Mouse (Mus musculus): ENCODE measurements at regions not wholly inside any gene's neighbourhood (a gene's known extent, or its start where the extent isn't known, plus 50 kb on each side); places are given as distances from the start of the nearest gene placed in this dataset.

DNA sequence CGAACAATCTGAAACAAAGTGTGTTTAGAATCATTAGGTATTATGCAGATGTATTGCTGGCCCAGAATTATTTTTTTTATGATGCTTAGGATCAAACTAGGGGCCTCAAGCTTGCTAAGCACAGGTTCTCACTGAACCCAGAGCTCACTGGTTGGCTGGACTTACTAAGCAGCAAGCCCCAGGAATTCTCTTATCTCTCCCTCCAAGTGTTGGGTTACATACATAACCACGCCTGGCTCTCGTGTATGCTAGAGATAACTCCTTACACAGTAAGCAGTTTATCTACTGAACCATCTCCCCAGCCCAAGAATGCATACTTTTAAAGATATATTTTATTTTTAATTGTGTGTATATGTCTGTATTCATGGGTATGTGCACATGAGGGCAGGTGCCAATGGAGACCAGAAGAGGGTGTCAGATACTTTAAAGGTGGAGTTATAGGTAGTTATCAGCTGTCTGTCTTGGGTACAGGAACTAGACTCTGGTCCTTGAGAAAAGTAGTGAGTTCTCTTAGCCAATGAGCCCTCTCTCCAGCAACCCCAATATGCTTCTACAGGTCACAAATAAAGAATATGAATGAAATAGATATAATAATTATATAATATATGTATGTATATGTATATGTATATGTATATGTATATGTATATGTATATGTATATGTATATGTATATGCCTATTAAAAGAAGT, 86.0 kb upstream of the Xpo1 start:
- Histone ChIP-seq H3K4me1 (replicated peaks; ENCODE audit: insufficient read depth, low read length) (no peaks in the 10 kb centered on the region), H3K27me3 (ENCODE audit: insufficient read depth, low read length) (no peaks in the 10 kb centered on the region), H3K36me3 (ENCODE audit: insufficient read depth, low read length) (no peaks in the 10 kb centered on the region), H3K27ac (no peak overlapping the region), H3K9ac (ENCODE audit: low read depth, low read length) (no peak overlapping the region), H3K9me3 (replicated peaks; ENCODE audit: low read length) (no peaks in the 10 kb centered on the region), H3K4me3 (replicated peaks; ENCODE audit: low read depth, low read length) (no peak overlapping the region), H3K4me2 (ENCODE audit: low read length) (no peak overlapping the region)
- TF ChIP-seq CTCF (IDR thresholded peaks at IDR 0.05; ENCODE audit: low read depth): no peak
- ATAC-seq (replicated peaks; ENCODE audit: low FRiP score, low read depth) (no peak), DNase-seq (ENCODE audit: low spot score) (no peak)
- WGBS: 64% methylated on average over 3 of the region's 3 CpGs

DNA sequence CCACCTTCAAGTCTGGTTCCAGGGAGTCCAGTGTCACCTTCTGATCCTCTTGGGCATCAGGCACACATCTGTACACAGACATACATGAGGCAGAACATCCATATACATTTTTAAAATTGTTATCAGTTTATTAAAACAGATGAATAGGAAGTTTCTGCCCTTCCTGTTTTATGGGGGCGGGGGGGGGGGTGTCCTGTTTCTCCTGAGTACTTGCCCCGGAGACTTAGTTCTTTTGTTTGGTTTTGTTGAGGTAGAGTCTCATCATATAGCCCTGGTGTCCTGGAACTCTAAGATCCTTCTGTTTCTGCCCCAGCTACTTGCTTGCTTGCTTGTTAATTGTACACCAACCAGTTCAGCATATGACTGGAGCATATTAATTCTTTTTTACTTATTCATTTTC, 85.0 kb upstream of the Xpo1 start:
- no peak overlapping the region for H3K9ac ChIP-seq (ENCODE audit: low read depth, low read length)
- ATAC-seq (replicated peaks; ENCODE audit: low FRiP score, low read depth) (no peak), DNase-seq (ENCODE audit: low spot score) (no peak)
- H3K27me3 ChIP-seq (ENCODE audit: insufficient read depth, low read length): no peaks in the 10 kb centered on the region
- H3K36me3 ChIP-seq (ENCODE audit: insufficient read depth, low read length): no peaks in the 10 kb centered on the region
- H3K9me3 ChIP-seq (replicated peaks; ENCODE audit: low read length): no peaks in the 10 kb centered on the region
- H3K4me1 ChIP-seq (replicated peaks; ENCODE audit: insufficient read depth, low read length): no peaks in the 10 kb centered on the region
- H3K27ac ChIP-seq: no peak overlapping the region
- H3K4me2 ChIP-seq (ENCODE audit: low read length): no peak overlapping the region
- TF ChIP-seq CTCF (IDR thresholded peaks at IDR 0.05; ENCODE audit: low read depth): no peak
- no peak overlapping the region for H3K4me3 ChIP-seq (replicated peaks; ENCODE audit: low read depth, low read length)
- 63% methylated on average over 2 of the region's 2 CpGs for WGBS

DNA sequence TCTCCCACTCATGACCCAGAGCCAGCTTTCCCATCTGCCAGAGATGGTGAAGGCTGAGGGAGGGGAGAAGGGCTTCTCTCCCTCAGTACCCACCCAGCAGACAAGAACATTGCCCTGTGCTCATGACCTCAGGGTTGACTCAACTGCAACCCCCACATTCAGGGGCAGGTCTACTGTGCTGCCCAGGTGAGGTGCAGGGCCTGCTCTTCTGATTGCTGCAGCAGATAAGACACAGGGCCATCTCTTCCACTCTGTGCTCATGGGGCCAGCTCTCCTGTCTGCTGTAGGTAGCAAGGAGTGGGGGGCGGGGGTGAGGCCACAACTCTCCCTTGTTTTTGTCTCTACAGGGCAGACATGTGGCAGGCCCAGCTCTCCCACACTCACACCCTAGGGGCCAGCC, 84.1 kb upstream of the Xpo1 start:
- TF ChIP-seq CTCF (IDR thresholded peaks at IDR 0.05; ENCODE audit: low read depth): no peak

DNA sequence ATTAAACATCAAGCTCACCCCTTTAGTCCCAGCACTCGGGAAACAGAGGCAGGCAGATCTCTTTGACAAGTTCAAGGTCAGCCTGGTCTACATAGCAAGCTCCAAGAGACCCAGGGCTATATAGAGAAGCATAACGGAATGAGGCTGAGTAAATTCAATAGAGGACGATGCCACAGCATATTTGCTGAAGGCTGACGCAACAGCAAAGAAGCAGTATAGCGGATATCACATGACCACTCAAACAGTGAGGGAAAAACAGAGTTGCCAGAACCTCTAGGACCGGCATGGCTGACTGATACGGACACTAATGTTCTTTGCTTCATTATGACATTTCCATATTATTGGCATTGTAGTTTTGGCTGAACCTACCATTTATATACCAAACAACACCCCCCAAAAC, 74.2 kb upstream of the Xpo1 start:
- DNase-seq (ENCODE audit: low spot score) (no peak), ATAC-seq (replicated peaks; ENCODE audit: low FRiP score, low read depth) (no peak)
- Histone ChIP-seq H3K27me3 (ENCODE audit: insufficient read depth, low read length) (no peaks in the 10 kb centered on the region), H3K4me2 (ENCODE audit: low read length) (no peak overlapping the region), H3K4me3 (replicated peaks; ENCODE audit: low read depth, low read length) (no peak overlapping the region), H3K9ac (ENCODE audit: low read depth, low read length) (no peak overlapping the region), H3K9me3 (replicated peaks; ENCODE audit: low read length) (no peaks in the 10 kb centered on the region), H3K4me1 (replicated peaks; ENCODE audit: insufficient read depth, low read length) (no peaks in the 10 kb centered on the region), H3K27ac (no peak overlapping the region), H3K36me3 (ENCODE audit: insufficient read depth, low read length) (no peaks in the 10 kb centered on the region)
- TF ChIP-seq CTCF (IDR thresholded peaks at IDR 0.05; ENCODE audit: low read depth): no peak
- WGBS: 87% methylated on average over 7 of the region's 7 CpGs

More for the DNA sequence above, 84.1 kb upstream of the Xpo1 start:
- Histone ChIP-seq H3K9me3 (replicated peaks; ENCODE audit: low read length) (no peaks in the 10 kb centered on the region), H3K4me3 (replicated peaks; ENCODE audit: low read depth, low read length) (no peak overlapping the region), H3K36me3 (ENCODE audit: insufficient read depth, low read length) (no peaks in the 10 kb centered on the region), H3K27ac (no peak overlapping the region), H3K4me1 (replicated peaks; ENCODE audit: insufficient read depth, low read length) (no peaks in the 10 kb centered on the region), H3K4me2 (ENCODE audit: low read length) (no peak overlapping the region), H3K9ac (ENCODE audit: low read depth, low read length) (no peak overlapping the region), H3K27me3 (ENCODE audit: insufficient read depth, low read length) (no peaks in the 10 kb centered on the region)
- ATAC-seq (replicated peaks; ENCODE audit: low FRiP score, low read depth): peak; percentile 57; the same call in 1 of the 2 replicates
- no peak for DNase-seq (ENCODE audit: low spot score)
- 75% methylated on average over 1 of the region's 1 CpGs for WGBS

DNA sequence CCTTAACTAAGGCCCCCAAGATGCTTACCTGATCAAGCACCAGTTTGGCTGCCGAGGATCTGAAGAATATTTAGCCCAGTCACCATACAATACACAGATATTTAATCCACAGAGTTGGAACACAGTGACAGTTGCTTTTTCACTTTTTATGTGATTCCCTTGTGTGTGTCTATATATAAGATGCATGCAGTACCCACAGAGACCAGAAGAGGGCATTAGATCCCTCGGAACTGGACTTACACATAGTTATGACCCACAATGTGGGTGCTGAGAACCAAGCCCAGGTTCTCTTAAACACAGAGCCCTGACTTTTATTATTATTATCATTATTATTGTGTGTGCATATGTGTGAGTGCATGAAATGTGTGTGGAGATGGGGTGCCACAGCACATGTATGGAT, 70.6 kb upstream of the Xpo1 start:
- ATAC-seq (replicated peaks; ENCODE audit: low FRiP score, low read depth) (no peak), DNase-seq (ENCODE audit: low spot score) (no peak)
- no peak overlapping the region for H3K4me3 ChIP-seq (replicated peaks; ENCODE audit: low read depth, low read length)
- no peaks in the 10 kb centered on the region for H3K4me1 ChIP-seq (replicated peaks; ENCODE audit: insufficient read depth, low read length)
- peak; percentile 25; the same call in 1 of the 2 replicates for TF ChIP-seq CTCF (IDR thresholded peaks at IDR 0.05; ENCODE audit: low read depth)
- H3K9me3 ChIP-seq (replicated peaks; ENCODE audit: low read length): no peaks in the 10 kb centered on the region
- no peaks in the 10 kb centered on the region for H3K36me3 ChIP-seq (ENCODE audit: insufficient read depth, low read length)
- no peak overlapping the region for H3K27ac ChIP-seq
- no peaks in the 10 kb centered on the region for H3K27me3 ChIP-seq (ENCODE audit: insufficient read depth, low read length)
- no peak overlapping the region for H3K9ac ChIP-seq (ENCODE audit: low read depth, low read length)
- no peak overlapping the region for H3K4me2 ChIP-seq (ENCODE audit: low read length)
- WGBS: 94% methylated on average over 2 of the region's 2 CpGs

DNA sequence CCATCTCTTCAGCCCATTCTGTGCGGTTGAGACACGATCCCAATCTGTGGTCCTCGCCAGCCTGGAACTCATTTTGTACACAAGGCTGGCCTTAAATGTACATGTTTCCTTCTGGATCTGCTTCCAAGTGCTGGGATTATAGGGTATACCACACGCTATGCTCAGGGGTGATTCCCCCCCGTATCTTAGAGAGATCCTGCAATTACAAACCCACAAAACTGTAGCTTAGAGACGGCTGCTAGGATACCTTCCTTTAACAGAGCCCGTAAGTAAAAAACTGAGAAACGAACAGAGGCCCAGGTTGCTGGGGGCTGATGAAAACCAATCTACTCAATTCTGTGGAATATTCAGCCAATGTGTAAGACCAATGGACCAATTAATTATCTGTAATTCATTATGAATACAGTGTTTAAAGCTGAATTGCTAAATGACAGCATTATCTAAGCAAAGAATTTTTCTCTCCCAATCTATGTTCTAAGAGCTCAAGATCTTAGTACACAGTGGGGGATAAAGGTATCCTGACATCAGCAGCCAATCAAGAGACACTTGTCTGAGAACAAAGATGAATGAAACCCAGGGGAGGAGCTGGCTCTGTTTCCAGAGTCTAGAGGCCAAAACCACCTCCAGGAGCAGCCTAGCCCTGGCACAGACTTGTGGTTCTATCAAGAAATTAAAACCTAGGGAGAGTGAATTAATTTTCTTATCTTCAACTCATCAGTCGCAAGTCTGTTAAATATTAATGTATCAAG, 54.0 kb upstream of the Xpo1 start:
- Histone ChIP-seq H3K9me3 (replicated peaks; ENCODE audit: low read length) (no peaks in the 10 kb centered on the region), H3K4me2 (ENCODE audit: low read length) (no peak overlapping the region), H3K27me3 (ENCODE audit: insufficient read depth, low read length) (no peaks in the 10 kb centered on the region), H3K27ac (no peak overlapping the region), H3K4me3 (replicated peaks; ENCODE audit: low read depth, low read length) (no peak overlapping the region), H3K4me1 (replicated peaks; ENCODE audit: insufficient read depth, low read length) (no peaks in the 10 kb centered on the region), H3K36me3 (ENCODE audit: insufficient read depth, low read length) (no peaks in the 10 kb centered on the region), H3K9ac (ENCODE audit: low read depth, low read length) (no peak overlapping the region)
- 83% methylated on average over 9 of the region's 9 CpGs for WGBS
- no peak for ATAC-seq (replicated peaks; ENCODE audit: low FRiP score, low read depth)
- no peak for DNase-seq (ENCODE audit: low spot score)
- TF ChIP-seq CTCF (IDR thresholded peaks at IDR 0.05; ENCODE audit: low read depth): no peak
